Mouse (Mus musculus): Measurements from ENCODE around the gene Rtl6. TPM values are rescaled to one million over a fixed set of nuclear protein-coding genes. Genes with fewer than 3 reads are reported as not detected.
A peak's percentile ranks its signal among the peaks of the same experiment; 100 is the strongest.

Gene Rtl6
- 0.67 to 2.3 TPM (median 2.0 TPM) in 3 replicates for total RNA-seq (2017)

GRCm38 (mm10) chr15:84557189-84557921, at the start of gene Rtl6:
Gene Rtl6 (minus strand): TSS chr15:84557823.
- ATAC-seq (replicated peaks; ENCODE audit: insufficient number of reproducible peaks, low FRiP score, low TSS enrichment, poor library complexity, severe bottlenecking): 0 out of 2 replicates have a peak, but pooled peaks have one; percentile 45

- ATAC-seq (replicated peaks; ENCODE audit: insufficient number of reproducible peaks, low FRiP score, low TSS enrichment, poor library complexity, severe bottlenecking): no peak
Observed at GRCm38 (mm10) chr15:84603267-84603963, 45.8 kb upstream of the Rtl6 start.

- ATAC-seq (replicated peaks; ENCODE audit: insufficient number of reproducible peaks, low FRiP score, low TSS enrichment, poor library complexity, severe bottlenecking): no peak
Observed at GRCm38 (mm10) chr15:84600977-84601595, 43.5 kb upstream of the Rtl6 start.

- ATAC-seq (replicated peaks; ENCODE audit: insufficient number of reproducible peaks, low FRiP score, low TSS enrichment, poor library complexity, severe bottlenecking): no peak
Observed at GRCm38 (mm10) chr15:84598911-84599310, 41.3 kb upstream of the Rtl6 start.

GRCm38 (mm10) chr15:84597816-84598215, 40.2 kb upstream of the Rtl6 start:
- ATAC-seq (replicated peaks; ENCODE audit: insufficient number of reproducible peaks, low FRiP score, low TSS enrichment, poor library complexity, severe bottlenecking): no peak

- ATAC-seq (replicated peaks; ENCODE audit: insufficient number of reproducible peaks, low FRiP score, low TSS enrichment, poor library complexity, severe bottlenecking): no peak
Observed at GRCm38 (mm10) chr15:84597021-84597420, 39.4 kb upstream of the Rtl6 start.

- no peak for ATAC-seq (replicated peaks; ENCODE audit: insufficient number of reproducible peaks, low FRiP score, low TSS enrichment, poor library complexity, severe bottlenecking)
Observed at GRCm38 (mm10) chr15:84595241-84595945, 37.8 kb upstream of the Rtl6 start.

GRCm38 (mm10) chr15:84593514-84593913, 35.9 kb upstream of the Rtl6 start:
- no peak for ATAC-seq (replicated peaks; ENCODE audit: insufficient number of reproducible peaks, low FRiP score, low TSS enrichment, poor library complexity, severe bottlenecking)

- ATAC-seq (replicated peaks; ENCODE audit: insufficient number of reproducible peaks, low FRiP score, low TSS enrichment, poor library complexity, severe bottlenecking): no peak
Observed at GRCm38 (mm10) chr15:84592240-84592639, 34.6 kb upstream of the Rtl6 start.

- ATAC-seq (replicated peaks; ENCODE audit: insufficient number of reproducible peaks, low FRiP score, low TSS enrichment, poor library complexity, severe bottlenecking): no peak
Observed at GRCm38 (mm10) chr15:84591573-84592139, 34.0 kb upstream of the Rtl6 start.

- ATAC-seq (replicated peaks; ENCODE audit: insufficient number of reproducible peaks, low FRiP score, low TSS enrichment, poor library complexity, severe bottlenecking): no peak
Observed at GRCm38 (mm10) chr15:84588371-84588821, 30.8 kb upstream of the Rtl6 start.

GRCm38 (mm10) chr15:84578607-84579006, 21.0 kb upstream of the Rtl6 start:
- no peak for ATAC-seq (replicated peaks; ENCODE audit: insufficient number of reproducible peaks, low FRiP score, low TSS enrichment, poor library complexity, severe bottlenecking)

- ATAC-seq (replicated peaks; ENCODE audit: insufficient number of reproducible peaks, low FRiP score, low TSS enrichment, poor library complexity, severe bottlenecking): no peak
Observed at GRCm38 (mm10) chr15:84577019-84577418, 19.4 kb upstream of the Rtl6 start.

- ATAC-seq (replicated peaks; ENCODE audit: insufficient number of reproducible peaks, low FRiP score, low TSS enrichment, poor library complexity, severe bottlenecking): no peak
Observed at GRCm38 (mm10) chr15:84566568-84567110, 9.0 kb upstream of the Rtl6 start.

- ATAC-seq (replicated peaks; ENCODE audit: insufficient number of reproducible peaks, low FRiP score, low TSS enrichment, poor library complexity, severe bottlenecking): no peak
Observed at GRCm38 (mm10) chr15:84561501-84561900, 3.9 kb upstream of the Rtl6 start.

- no peak for ATAC-seq (replicated peaks; ENCODE audit: insufficient number of reproducible peaks, low FRiP score, low TSS enrichment, poor library complexity, severe bottlenecking)
Observed at GRCm38 (mm10) chr15:84556674-84557073, 949 bp downstream of the Rtl6 start.

GRCm38 (mm10) chr15:84551065-84551464, 6.6 kb downstream of the Rtl6 start:
- no peak for ATAC-seq (replicated peaks; ENCODE audit: insufficient number of reproducible peaks, low FRiP score, low TSS enrichment, poor library complexity, severe bottlenecking)

GRCm38 (mm10) chr15:84549291-84549797, 8.3 kb downstream of the Rtl6 start:
- no peak for ATAC-seq (replicated peaks; ENCODE audit: insufficient number of reproducible peaks, low FRiP score, low TSS enrichment, poor library complexity, severe bottlenecking)

All from monocyte, adult 5-6 weeks (primary cell).